Mouse (Mus musculus) urinary bladder, postnatal 0 days (tissue): Measurements from ENCODE around the gene Gm6040. TPM values are rescaled to one million over a fixed set of nuclear protein-coding genes. Genes with fewer than 3 reads are reported as not detected.

Experiments used
- polyA plus RNA-seq: library from polyadenylated mRNA; unstranded; fragments of >200 nt; fragmentation: Nextera tagmentation; extraction: Ambion mirVana; gene quantifications from 2 replicates; pipeline ENCODE4 v1.2.1, GENCODE M21; 2015

The Gm6040 gene
- not detected in 2 replicates for polyA plus RNA-seq

GRCm38 (mm10) chr8:20921971-20922370 lies at the start of gene Gm6040:
TSS of gene Gm6040 (minus strand) at chr8:20922071.

GRCm38 (mm10) chr8:20944610-20945009 lies 22.7 kb upstream of the Gm6040 start, which contains the start of gene AY761185:
TSS of gene AY761185 (minus strand) at chr8:20944710.

GRCm38 (mm10) chr8:20902527-20902926 lies 19.3 kb downstream of the Gm6040 start, which contains the start of gene Gm15056:
TSS of gene Gm15056 (minus strand) at chr8:20902627.

GRCm38 (mm10) chr8:20892369-20892768 lies 29.5 kb downstream of the Gm6040 start, which contains the start of gene Defb33:
TSS of gene Defb33 (plus strand) at chr8:20892669.

Other genes with a start within 250 kb of the Gm6040 start
- gene Defb33, start 29.4 kb downstream of the Gm6040 start, polyA plus RNA-seq = not detected in 2 replicates
- gene Gm15056, start 19.4 kb downstream of the Gm6040 start, polyA plus RNA-seq = not detected in 2 replicates
- not detected in 2 replicates for gene AY761185, start 22.6 kb upstream of the Gm6040 start, polyA plus RNA-seq
- gene Defa21, start 103.5 kb upstream of the Gm6040 start, polyA plus RNA-seq = not detected in 2 replicates
- gene Defa23, start 133.0 kb upstream of the Gm6040 start, polyA plus RNA-seq = not detected in 2 replicates
- gene Defa35, start 143.0 kb upstream of the Gm6040 start, polyA plus RNA-seq = not detected in 2 replicates
- gene Defa25, start 162.4 kb upstream of the Gm6040 start, polyA plus RNA-seq = not detected in 2 replicates
- not detected in 2 replicates for gene Gm14851, start 174.0 kb upstream of the Gm6040 start, polyA plus RNA-seq
- not detected in 2 replicates for gene Defa30, start 212.6 kb upstream of the Gm6040 start, polyA plus RNA-seq
- gene Defa22, start 240.2 kb upstream of the Gm6040 start, polyA plus RNA-seq = not detected in 2 replicates